Mouse (Mus musculus) midbrain, embryonic 16.5 days (tissue): Measurements from ENCODE around the gene Wdr62. TPM values are rescaled to one million over a fixed set of nuclear protein-coding genes. Genes with fewer than 3 reads are reported as not detected.

Source experiments
- polyA plus RNA-seq: library from polyadenylated mRNA; unstranded; fragments of >200 nt; fragmentation: Nextera tagmentation; extraction: Ambion mirVana; gene quantifications from 2 replicates; pipeline ENCODE4 v1.2.1, GENCODE M21; 2015

Gene Wdr62
- polyA plus RNA-seq, 1 experiment from 2014 or later, result 4.0 TPM

Other genes starting within 250 kb of the Wdr62 start
- gene Zfp14, start 229.0 kb downstream of the Wdr62 start, polyA plus RNA-seq, result 13.4 and 13.7 TPM in 2 replicates
- gene Zfp82, start 207.5 kb downstream of the Wdr62 start, polyA plus RNA-seq, result 10.2 and 13.4 TPM in 2 replicates
- 2.0 and 3.2 TPM in 2 replicates for gene Gm26920, start 190.0 kb downstream of the Wdr62 start, polyA plus RNA-seq
- gene Zfp566, start 189.9 kb downstream of the Wdr62 start, polyA plus RNA-seq, result 18.1 and 18.7 TPM in 2 replicates
- 79.5 and 87.9 TPM in 2 replicates for gene Zfp260, start 185.6 kb downstream of the Wdr62 start, polyA plus RNA-seq
- 24.5 and 26.6 TPM in 2 replicates for gene Zfp382, start 158.5 kb downstream of the Wdr62 start, polyA plus RNA-seq
- gene Zfp146, start 110.7 kb downstream of the Wdr62 start, polyA plus RNA-seq, result 10.8 and 13.4 TPM in 2 replicates
- gene Cox7a1, start 96.3 kb downstream of the Wdr62 start, polyA plus RNA-seq, result 5.9 and 8.5 TPM in 2 replicates
- gene Capns1, start 81.6 kb downstream of the Wdr62 start, polyA plus RNA-seq, result 64.8 and 65.3 TPM in 2 replicates
- 158 and 166 TPM in 2 replicates for gene Polr2i, start 48.5 kb downstream of the Wdr62 start, polyA plus RNA-seq
- 436 and 442 TPM in 2 replicates for gene Tbcb, start 48.1 kb downstream of the Wdr62 start, polyA plus RNA-seq
- not detected in 2 replicates for gene Ovol3, start 44.7 kb downstream of the Wdr62 start, polyA plus RNA-seq
- gene Thap8, start 325 bp downstream of the Wdr62 start, polyA plus RNA-seq, result 0.51 and 1.3 TPM in 2 replicates
- 100 and 124 TPM in 2 replicates for gene Clip3, start 11.3 kb upstream of the Wdr62 start, polyA plus RNA-seq
- gene Alkbh6, start 28.3 kb upstream of the Wdr62 start, polyA plus RNA-seq, result 120 and 127 TPM in 2 replicates
- gene Syne4, start 34.4 kb upstream of the Wdr62 start, polyA plus RNA-seq, result 13.4 and 16.0 TPM in 2 replicates
- gene E130208F15Rik, start 41.3 kb upstream of the Wdr62 start, polyA plus RNA-seq, result not detected in 2 replicates
- 15.2 and 16.9 TPM in 2 replicates for gene Sdhaf1, start 43.5 kb upstream of the Wdr62 start, polyA plus RNA-seq
- 15.2 and 15.7 TPM in 2 replicates for gene Lrfn3, start 82.4 kb upstream of the Wdr62 start, polyA plus RNA-seq
- gene Tyrobp, start 133.3 kb upstream of the Wdr62 start, polyA plus RNA-seq, result 15.3 and 23.5 TPM in 2 replicates
- gene Hcst, start 139.4 kb upstream of the Wdr62 start, polyA plus RNA-seq, result not detected in 2 replicates
- 2.7 and 2.9 TPM in 2 replicates for gene Nfkbid, start 141.3 kb upstream of the Wdr62 start, polyA plus RNA-seq
- 761 and 788 TPM in 2 replicates for gene Aplp1, start 165.1 kb upstream of the Wdr62 start, polyA plus RNA-seq
- 0.67 and 0.73 TPM in 2 replicates for gene Kirrel2, start 177.3 kb upstream of the Wdr62 start, polyA plus RNA-seq
- gene Nphs1, start 177.9 kb upstream of the Wdr62 start, polyA plus RNA-seq, result 0.46 and 0.50 TPM in 2 replicates
- not detected in 2 replicates for gene Prodh2, start 213.2 kb upstream of the Wdr62 start, polyA plus RNA-seq